Mouse (Mus musculus) embryonic facial prominence, embryonic 14.5 days (tissue): ENCODE measurements around the gene Podn. TPM values are rescaled to one million over a fixed set of nuclear protein-coding genes. Genes with fewer than 3 reads are reported as not detected.
A peak's percentile ranks its signal among the peaks of the same experiment; 100 is the strongest.

Experiments used
- ATAC-seq: fragments of 200-750 bp; cut with Nextera tagmentation; 2 replicates; pipeline ENCODE4 v1.8.0; 2017; ENCODE audit warnings: low read depth, moderate number of reproducible peaks, moderate TSS enrichment
- DNase-seq: peaks from one replicate; pipeline ENCODE4 v3.0.0-alpha.2; 2015; ENCODE audit warnings: low spot score
- H3K27ac ChIP-seq: fragments of 300-500 bp; sonication (generic); replicated peaks from 2 replicates; pipeline ENCODE4 v1.5.1; 2014; ENCODE audit warnings: low read depth, mild to moderate bottlenecking, low read length, moderate library complexity
- H3K27me3 ChIP-seq: fragments of 300-500 bp; sonication (generic); replicated peaks from 2 replicates; pipeline ENCODE4 v1.6.1; 2014; ENCODE audit warnings: low read length; ENCODE audit not compliant: control insufficient read depth, insufficient read depth
- H3K36me3 ChIP-seq: fragments of 300-500 bp; sonication (generic); 2 replicates; pipeline ENCODE4 v1.6.1; 2014; ENCODE audit warnings: low read length, mixed read lengths; ENCODE audit not compliant: control insufficient read depth, insufficient read depth
- H3K4me1 ChIP-seq: fragments of 300-500 bp; sonication (generic); 2 replicates; pipeline ENCODE4 v1.6.1; 2014; ENCODE audit warnings: antibody characterized with exemption, low read length; ENCODE audit not compliant: control insufficient read depth, insufficient read depth
- H3K4me2 ChIP-seq: fragments of 300-500 bp; sonication (generic); 2 replicates; pipeline ENCODE4 v1.6.1; 2014; ENCODE audit warnings: low read depth, mild to moderate bottlenecking, low read length, moderate library complexity, mixed read lengths
- H3K4me3 ChIP-seq: fragments of 300-500 bp; sonication (generic); 2 replicates; pipeline ENCODE4 v1.5.1; 2014; ENCODE audit warnings: low read depth, mild to moderate bottlenecking, low read length
- H3K9ac ChIP-seq: fragments of 300-500 bp; sonication (generic); 2 replicates; pipeline ENCODE4 v1.6.1; 2014; ENCODE audit warnings: low read depth, mild to moderate bottlenecking, low read length, moderate library complexity, mixed read lengths
- H3K9me3 ChIP-seq: fragments of 300-500 bp; sonication (generic); 2 replicates; pipeline ENCODE4 v1.6.1; 2016; ENCODE audit warnings: low read length; ENCODE audit not compliant: control insufficient read depth
- WGBS: fragments of 180-500 bp; shearing (Covaris S2); extraction: QIAGEN DNeasy Blood & Tissue Kit; methylation state at CpG from one replicate; pipeline ENCODE4 v1.1.7; 2014; 5-methylcytosine and 5-hydroxymethylcytosine counted together
- polyA plus RNA-seq: library from polyadenylated mRNA; unstranded; fragments of >200 nt; fragmentation: Nextera tagmentation; extraction: Ambion mirVana; gene quantifications from 2 replicates; pipeline ENCODE4 v1.2.1, GENCODE M21; 2014

Gene Podn
- polyA plus RNA-seq, 1 experiment from 2014 or later: 5.5 TPM

GRCm38 (mm10) chr4:108016321-108016720, 79.9 kb downstream of the Podn start:
- H3K27me3 ChIP-seq: no peaks in the 10 kb centered on the region
- no peaks in the 10 kb centered on the region for H3K36me3 ChIP-seq
- H3K4me1 ChIP-seq: no peaks in the 10 kb centered on the region
- no peak overlapping the region for H3K4me2 ChIP-seq
- ATAC-seq: no peak
- no peak overlapping the region for H3K27ac ChIP-seq
- 84% methylated on average over 3 of the region's 3 CpGs for WGBS
- no peak for DNase-seq
- H3K4me3 ChIP-seq: no peak overlapping the region
- H3K9me3 ChIP-seq: no peaks in the 10 kb centered on the region
- no peak overlapping the region for H3K9ac ChIP-seq

GRCm38 (mm10) chr4:108015067-108015765, 81.0 kb downstream of the Podn start:
- no peak for ATAC-seq
- 64% methylated on average over 14 of the region's 14 CpGs for WGBS
- H3K27me3 ChIP-seq: no peaks in the 10 kb centered on the region
- H3K4me2 ChIP-seq: no peak overlapping the region
- no peaks in the 10 kb centered on the region for H3K9me3 ChIP-seq
- H3K36me3 ChIP-seq: no peaks in the 10 kb centered on the region
- H3K27ac ChIP-seq: no peak overlapping the region
- no peaks in the 10 kb centered on the region for H3K4me1 ChIP-seq
- no peak overlapping the region for H3K9ac ChIP-seq
- no peak overlapping the region for H3K4me3 ChIP-seq
- no peak for DNase-seq

DNA sequence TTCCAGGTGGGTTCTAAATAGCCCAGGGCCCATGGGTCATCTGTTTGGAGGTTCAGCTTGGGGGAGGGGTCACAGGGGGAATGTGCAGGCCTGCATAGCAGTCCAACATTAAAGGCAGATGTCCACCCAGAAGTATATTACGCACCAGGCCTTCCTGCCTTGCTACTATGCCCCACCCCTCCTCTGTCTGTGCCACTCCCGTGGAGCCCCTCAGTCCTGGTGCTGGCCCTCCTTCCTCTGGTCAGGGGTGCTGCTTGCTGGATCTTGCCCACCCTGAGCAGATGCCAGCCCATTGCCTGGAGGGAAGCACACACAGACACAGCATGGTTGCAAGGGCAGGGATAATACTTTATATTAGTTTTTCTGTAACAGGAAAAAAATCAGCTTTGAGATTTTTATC, 81.8 kb downstream of the Podn start:
- ATAC-seq (no peak), DNase-seq (no peak)
- no peak overlapping the region for H3K4me3 ChIP-seq
- H3K36me3 ChIP-seq: no peaks in the 10 kb centered on the region
- H3K4me1 ChIP-seq: no peaks in the 10 kb centered on the region
- H3K9ac ChIP-seq: no peak overlapping the region
- 62% methylated on average over 2 of the region's 2 CpGs for WGBS
- H3K27me3 ChIP-seq: no peaks in the 10 kb centered on the region
- H3K4me2 ChIP-seq: no peak overlapping the region
- H3K9me3 ChIP-seq: no peaks in the 10 kb centered on the region
- H3K27ac ChIP-seq: no peak overlapping the region

- no peak overlapping the region for H3K4me3 ChIP-seq
- H3K27ac ChIP-seq: no peak overlapping the region
- DNase-seq (no peak), ATAC-seq (no peak)
- H3K9ac ChIP-seq: no peak overlapping the region
- H3K4me2 ChIP-seq: no peak overlapping the region
- peaks cover 3% of the 10 kb centered on the region; the same call in 1 of the 2 replicates for H3K4me1 ChIP-seq
- no peaks in the 10 kb centered on the region for H3K9me3 ChIP-seq
- H3K36me3 ChIP-seq: no peaks in the 10 kb centered on the region
- no peaks in the 10 kb centered on the region for H3K27me3 ChIP-seq
- 60% methylated on average over 8 of the region's 8 CpGs for WGBS
Measured at GRCm38 (mm10) chr4:108008541-108008940, 87.7 kb downstream of the Podn start.

DNA sequence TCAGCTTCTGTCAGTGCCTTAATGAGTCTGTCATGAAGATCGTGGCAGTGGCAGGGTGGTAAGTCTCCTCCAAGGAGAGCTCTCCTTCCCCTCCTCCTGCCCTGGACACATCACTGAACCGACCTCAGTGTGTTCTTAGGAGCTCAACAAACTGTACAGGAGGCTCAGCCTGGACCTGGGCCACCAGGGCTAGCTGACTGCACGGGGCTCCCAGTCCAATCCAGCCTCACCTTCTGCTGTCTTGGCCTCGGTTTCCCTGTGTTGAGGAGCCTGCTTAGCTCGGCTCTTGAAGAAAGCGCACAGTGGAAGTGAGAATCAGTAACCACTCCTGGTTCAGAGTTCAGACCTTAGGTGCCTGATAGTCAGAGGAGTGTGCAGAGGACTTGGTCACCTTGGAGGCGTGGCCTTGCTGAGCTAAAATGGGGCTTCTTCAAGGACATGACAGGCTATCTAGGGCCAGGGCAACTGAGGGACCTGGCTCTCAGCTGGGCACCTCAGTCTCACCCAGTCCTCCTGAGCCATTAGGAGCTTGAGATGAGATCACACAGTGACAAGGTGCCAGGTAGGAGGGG, 88.6 kb downstream of the Podn start:
- ATAC-seq (no peak), DNase-seq (no peak)
- Histone ChIP-seq H3K4me3 (no peak overlapping the region), H3K27me3 (no peaks in the 10 kb centered on the region), H3K27ac (no peak overlapping the region), H3K4me2 (no peak overlapping the region), H3K9me3 (no peaks in the 10 kb centered on the region), H3K9ac (no peak overlapping the region), H3K4me1 (peaks cover 3% of the 10 kb centered on the region; the same call in 1 of the 2 replicates), H3K36me3 (no peaks in the 10 kb centered on the region)
- 78% methylated on average over 7 of the region's 7 CpGs for WGBS

DNA sequence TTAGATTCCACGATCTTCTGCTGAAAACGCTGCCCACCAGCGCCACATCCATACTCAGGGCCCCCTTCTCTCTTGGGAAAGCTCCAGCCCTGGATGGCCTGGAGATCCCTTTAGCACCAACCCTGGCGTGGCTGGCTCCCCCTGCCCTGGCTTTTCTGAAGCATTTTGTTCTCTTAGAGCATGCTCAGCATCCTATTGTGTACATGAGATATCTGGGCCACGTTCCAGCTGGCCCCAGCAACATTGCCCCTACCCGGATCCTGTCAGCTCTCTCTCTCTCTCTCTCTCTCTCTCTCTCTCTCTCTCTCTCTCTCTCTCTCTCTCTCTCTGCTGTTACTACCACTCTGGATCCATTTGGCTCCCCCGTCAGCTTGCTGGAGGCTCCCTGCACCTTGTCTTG, 90.9 kb downstream of the Podn start:
- no peaks in the 10 kb centered on the region for H3K36me3 ChIP-seq
- 74% methylated on average over 7 of the region's 7 CpGs for WGBS

GRCm38 (mm10) chr4:107999380-107999779, 96.9 kb downstream of the Podn start:
- no peak for DNase-seq

More for the DNA sequence above, 90.9 kb downstream of the Podn start:
- ATAC-seq (0 out of 2 replicates have a peak, but pooled peaks have one; percentile 18), DNase-seq (peak; percentile 71)
- Histone ChIP-seq H3K4me1 (peaks cover 3% of the 10 kb centered on the region; the same call in 1 of the 2 replicates), H3K27ac (no peak overlapping the region), H3K9me3 (no peaks in the 10 kb centered on the region), H3K4me2 (no peak overlapping the region), H3K4me3 (no peak overlapping the region), H3K27me3 (no peaks in the 10 kb centered on the region), H3K9ac (no peak overlapping the region)

DNA sequence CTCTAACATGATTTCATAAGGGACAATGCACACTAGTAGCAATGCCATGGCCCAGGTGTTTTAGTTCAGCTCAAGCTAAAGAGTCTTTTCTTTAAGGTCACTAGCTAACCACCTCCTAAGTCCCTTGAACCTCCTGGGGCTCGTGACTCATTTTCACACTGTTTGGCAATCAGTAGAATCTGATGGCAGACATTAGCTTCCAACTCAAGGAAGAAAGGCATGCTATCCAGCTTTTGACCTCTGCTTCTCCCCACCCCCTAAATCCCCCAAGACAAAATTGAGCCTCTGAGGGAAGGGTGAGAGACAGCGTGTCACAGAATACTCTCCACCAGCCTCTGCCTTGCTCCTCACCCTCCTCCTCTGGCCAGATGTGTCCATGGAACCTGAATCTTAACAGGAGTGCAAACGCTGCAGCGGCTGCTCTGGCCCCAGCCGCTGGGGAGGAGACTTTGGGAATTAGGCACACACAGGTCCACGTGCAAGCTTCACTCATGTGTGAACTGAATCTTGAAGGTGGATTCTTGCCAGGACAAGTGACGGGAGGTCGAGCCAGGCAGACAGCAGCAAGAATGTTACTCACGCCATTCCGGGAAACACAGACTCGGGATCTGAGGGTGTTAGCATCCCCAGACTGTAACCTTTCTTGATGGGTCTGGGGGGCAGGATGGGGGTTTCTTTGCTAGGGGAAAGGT, 97.5 kb downstream of the Podn start:
- H3K4me3 ChIP-seq: no peak overlapping the region
- H3K4me1 ChIP-seq: peaks cover 13% of the 10 kb centered on the region; the same call in 1 of the 2 replicates
- ATAC-seq: no peak
- DNase-seq: peak; percentile 56
- no peak overlapping the region for H3K9ac ChIP-seq
- H3K27me3 ChIP-seq: no peaks in the 10 kb centered on the region
- no peaks in the 10 kb centered on the region for H3K36me3 ChIP-seq
- H3K27ac ChIP-seq: no peak overlapping the region
- no peak overlapping the region for H3K4me2 ChIP-seq
- 23% methylated on average over 11 of the region's 11 CpGs for WGBS
- 0 out of 2 replicates have a peak, but pooled peaks cover 3% of the 10 kb centered on the region for H3K9me3 ChIP-seq

More at GRCm38 (mm10) chr4:107999380-107999779, 96.9 kb downstream of the Podn start:
- no peaks in the 10 kb centered on the region for H3K36me3 ChIP-seq
- WGBS: 76% methylated on average over 1 of the region's 1 CpGs
- no peak overlapping the region for H3K9ac ChIP-seq
- 0 out of 2 replicates have a peak, but pooled peaks cover 3% of the 10 kb centered on the region for H3K9me3 ChIP-seq
- peaks cover 13% of the 10 kb centered on the region; the same call in 1 of the 2 replicates for H3K4me1 ChIP-seq
- H3K4me2 ChIP-seq: no peak overlapping the region
- H3K4me3 ChIP-seq: no peak overlapping the region
- ATAC-seq: no peak
- no peak overlapping the region for H3K27ac ChIP-seq
- H3K27me3 ChIP-seq: no peaks in the 10 kb centered on the region
